In genomic region chr2:28582647-28583353, GRCm38 (mm10) we compare ENCODE assay signal across 8 mouse cellular contexts. TPM values are rescaled to one million over a fixed set of nuclear protein-coding genes. Genes with fewer than 3 reads are reported as not detected.
DNase-seq lines count a peak whose midpoint lies in the region; ATAC-seq and TF ChIP-seq lines count a peak whose summit lies in the region.

No protein-coding gene starts in this region.

- peaks cover 53% of the 10 kb centered on the region for H3K4me1 ChIP-seq in erythroblast, embryonic 14.5 days (ENCODE audit: control insufficient read depth)
- H3K4me1 ChIP-seq in heart, embryonic 11.5 days (ENCODE audit: control insufficient read depth, insufficient read depth, low read length), result 0 out of 2 replicates have a peak, but pooled peaks cover 4% of the 10 kb centered on the region
- peaks cover 12% of the 10 kb centered on the region for H3K4me1 ChIP-seq in kidney, embryonic 16.5 days (ENCODE audit: insufficient read depth, low read length)
- no peaks in the 10 kb centered on the region for H3K4me1 ChIP-seq in liver, adult 2 months (ENCODE audit: control insufficient read depth, insufficient read depth, low read length)

- peak overlapping the region; percentile 91 for H3K4me3 ChIP-seq in C2C12 (ENCODE audit: insufficient read depth, poor library complexity, severe bottlenecking)
- H3K4me3 ChIP-seq in erythroblast, embryonic 14.5 days (replicated peaks), result peak overlapping the region; percentile 66
- H3K4me3 ChIP-seq in heart, embryonic 11.5 days (ENCODE audit: low read depth, low read length), result peak overlapping the region; percentile 77
- peak overlapping the region; percentile 84 for H3K4me3 ChIP-seq in kidney, embryonic 16.5 days (ENCODE audit: low read length)
- H3K4me3 ChIP-seq in liver, adult 2 months (ENCODE audit: insufficient read depth, low read depth, low read length), result peak overlapping the region; percentile 78
- peak overlapping the region; percentile 74 for H3K4me3 ChIP-seq in myocyte

- H3K4me2 ChIP-seq in heart, embryonic 11.5 days, result peak overlapping the region; percentile 71
- H3K4me2 ChIP-seq in kidney, embryonic 16.5 days (replicated peaks; ENCODE audit: low read depth, low read length), result peak overlapping the region; percentile 77
- H3K4me2 ChIP-seq in myocyte (ENCODE audit: low read depth), result peak overlapping the region; percentile 93

- peak; percentile 98 for DNase-seq in brain, embryonic 14.5 days (ENCODE audit: low read depth)
- peak; percentile 86 for DNase-seq in liver, adult 2 months (ENCODE audit: extremely low read depth, low read depth, low spot score)
- DNase-seq in splenic B cell, adult 2 months (ENCODE audit: low read depth, low spot score), result peak; percentile 87

- peak overlapping the region; percentile 90 for H3ac ChIP-seq in C2C12 (ENCODE audit: control insufficient read depth, insufficient read length, low read depth)
- peak overlapping the region; percentile 39 for H3ac ChIP-seq in myocyte (ENCODE audit: control insufficient read depth, insufficient read length)

- peak; percentile 76 for ATAC-seq in heart, embryonic 11.5 days (replicated peaks; ENCODE audit: insufficient number of reproducible peaks, low FRiP score, low TSS enrichment)
- ATAC-seq in kidney, embryonic 16.5 days (ENCODE audit: low FRiP score, low TSS enrichment), result peak; percentile 90

- no peak for TF ChIP-seq CTCF in C2C12 (IDR thresholded peaks at IDR 0.05; ENCODE audit: control insufficient read depth, insufficient read depth, insufficient read length)
- TF ChIP-seq CTCF in brain, embryonic 14.5 days (IDR thresholded peaks at IDR 0.05; ENCODE audit: borderline replicate concordance, extremely low read depth, insufficient read depth, insufficient read length), result no peak
- no peak for TF ChIP-seq CTCF in liver, adult 2 months (IDR thresholded peaks at IDR 0.05; ENCODE audit: low read depth, low read length)

- H3K79me2 ChIP-seq in C2C12 (ENCODE audit: control insufficient read depth, insufficient read depth) (peaks cover 29% of the 10 kb centered on the region), myocyte (ENCODE audit: control insufficient read depth, insufficient read depth) (peaks cover 11% of the 10 kb centered on the region)
- no peaks in the 10 kb centered on the region for H3K79me2 ChIP-seq in liver, adult 2 months (ENCODE audit: control insufficient read depth, insufficient read depth, low read length)

- H3K79me3 ChIP-seq in C2C12 (ENCODE audit: low read depth), result peaks cover 18% of the 10 kb centered on the region

- H3K27ac ChIP-seq in heart, embryonic 11.5 days (ENCODE audit: low read depth, low read length), result peak overlapping the region; percentile 41
- peak overlapping the region; percentile 89 for H3K27ac ChIP-seq in kidney, embryonic 16.5 days (ENCODE audit: low read length)
- peak overlapping the region; percentile 75 for H3K27ac ChIP-seq in liver, adult 2 months (replicated peaks; ENCODE audit: insufficient read depth, low read depth, low read length)

- under 1% methylated on average over 56 of the region's 56 CpGs for WGBS in heart, embryonic 11.5 days (ENCODE audit: insufficient replicate concordance)
- WGBS in kidney, embryonic 16.5 days, result under 1% methylated on average over 56 of the region's 56 CpGs
- WGBS in liver, adult 2 months, result under 1% methylated on average over 56 of the region's 56 CpGs

- H3K9ac ChIP-seq in heart, embryonic 11.5 days (ENCODE audit: low read depth, low read length), result peak overlapping the region; percentile 80
- H3K9ac ChIP-seq in kidney, embryonic 16.5 days (replicated peaks; ENCODE audit: low read length), result peak overlapping the region; percentile 85
- H3K9ac ChIP-seq in liver, adult 2 months (ENCODE audit: low read depth, low read length), result peak overlapping the region; percentile 64

- peak; percentile 23; the same call in 1 of the 2 replicates for TF ChIP-seq POLR2A in brain, embryonic 14.5 days (IDR thresholded peaks at IDR 0.05; ENCODE audit: borderline replicate concordance, extremely low read depth, insufficient read depth, insufficient read length, poor library complexity, severe bottlenecking)
- no peak for TF ChIP-seq POLR2A in liver, adult 2 months (IDR thresholded peaks at IDR 0.05; ENCODE audit: extremely low read depth, insufficient read depth, low read length)
- TF ChIP-seq POLR2A in myocyte (IDR thresholded peaks at IDR 0.05; ENCODE audit: insufficient read length, low read depth), result peak; percentile 90

- no peaks in the 10 kb centered on the region for H3K9me3 ChIP-seq in erythroblast, embryonic 14.5 days (ENCODE audit: control insufficient read depth, low read length)
- no peaks in the 10 kb centered on the region for H3K9me3 ChIP-seq in heart, embryonic 11.5 days (replicated peaks; ENCODE audit: control insufficient read depth, low read length)
- H3K9me3 ChIP-seq in kidney, embryonic 16.5 days (ENCODE audit: low read length), result no peaks in the 10 kb centered on the region

- peaks cover 22% of the 10 kb centered on the region for H3K36me3 ChIP-seq in C2C12 (ENCODE audit: control insufficient read depth, insufficient read depth)
- peaks cover 33% of the 10 kb centered on the region for H3K36me3 ChIP-seq in erythroblast, embryonic 14.5 days (ENCODE audit: control insufficient read depth)
- H3K36me3 ChIP-seq in heart, embryonic 11.5 days (ENCODE audit: control insufficient read depth, insufficient read depth, low read length), result peaks cover 7% of the 10 kb centered on the region
- peaks cover 15% of the 10 kb centered on the region for H3K36me3 ChIP-seq in kidney, embryonic 16.5 days (ENCODE audit: insufficient read depth, low read length)
- H3K36me3 ChIP-seq in liver, adult 2 months (ENCODE audit: control insufficient read depth, insufficient read depth, low read length), result no peaks in the 10 kb centered on the region
- peaks cover 9% of the 10 kb centered on the region for H3K36me3 ChIP-seq in myocyte (ENCODE audit: control insufficient read depth, insufficient read depth)
- H3K36me3 ChIP-seq in splenic B cell, adult 2 months (ENCODE audit: control insufficient read depth, insufficient read depth, low read length, poor library complexity, severe bottlenecking), result no peaks in the 10 kb centered on the region; the same call in none of the 2 replicates

- H3K27me3 ChIP-seq in C2C12 (ENCODE audit: control insufficient read depth, insufficient read depth, insufficient read length), result no peaks in the 10 kb centered on the region
- H3K27me3 ChIP-seq in erythroblast, embryonic 14.5 days (ENCODE audit: control insufficient read depth), result no peaks in the 10 kb centered on the region
- H3K27me3 ChIP-seq in heart, embryonic 11.5 days (ENCODE audit: control insufficient read depth, insufficient read depth, low read length), result no peaks in the 10 kb centered on the region
- H3K27me3 ChIP-seq in kidney, embryonic 16.5 days (ENCODE audit: insufficient read depth, low read length), result peaks cover 4% of the 10 kb centered on the region; the same call in 1 of the 2 replicates
- no peaks in the 10 kb centered on the region for H3K27me3 ChIP-seq in liver, adult 2 months (ENCODE audit: control insufficient read depth, insufficient read depth, low read length)
- H3K27me3 ChIP-seq in myocyte (ENCODE audit: control insufficient read depth, insufficient read depth, insufficient read length), result no peaks in the 10 kb centered on the region
- H3K27me3 ChIP-seq in splenic B cell, adult 2 months (ENCODE audit: control insufficient read depth, insufficient read depth, low read length, poor library complexity, severe bottlenecking), result no peaks in the 10 kb centered on the region

TF ChIP-seq in C2C12, 6 proteins besides CTCF, POLR2A, EP300 and RAD21:
- no peak for TF ChIP-seq USF1 (IDR thresholded peaks at IDR 0.05; ENCODE audit: low read depth)
- peak; percentile 36 for TF ChIP-seq MAX (IDR thresholded peaks at IDR 0.05)

TF ChIP-seq in myocyte, 11 proteins besides CTCF, POLR2A, EP300 and RAD21 (continues in another document):
- TF ChIP-seq E2F4 (IDR thresholded peaks at IDR 0.05; ENCODE audit: insufficient read depth), result peak; percentile 72
- no peak for TF ChIP-seq TCF3 (IDR thresholded peaks at IDR 0.05; ENCODE audit: insufficient read length, low read depth)

RNA-seq across cellular contexts. Expression of gene Gtf3c5, which starts 0.8 kb away (rescaled TPM):
- polyA plus RNA-seq in C2C12 (2012; fragmentation: generic; extraction: Trizol), result 28.1 TPM
- 45.9 and 51.4 TPM in 2 replicates for polyA plus RNA-seq in brain, embryonic 14.5 days (2012; rRNA removed)
- polyA plus RNA-seq in erythroblast, embryonic 14.5 days (2012), result 1.8 and 2.1 TPM in 2 replicates
- 22.5 and 23.3 TPM in 2 replicates for polyA plus RNA-seq in heart, embryonic 11.5 days (2014; fragmentation: Nextera tagmentation; extraction: Ambion mirVana)
- polyA plus RNA-seq in kidney, embryonic 16.5 days (2015; fragmentation: Nextera tagmentation; extraction: Ambion mirVana), result 48.5 and 49.7 TPM in 2 replicates
- total RNA-seq in liver, adult 2 months (2014; rRNA removed), result 2.9 and 3.1 TPM in 2 replicates
- 7.8 and 9.0 TPM in 2 replicates for polyA plus RNA-seq in liver, adult 2 months (2012; rRNA removed)
- 24.4 TPM for polyA plus RNA-seq in myocyte (2012; fragmentation: generic; extraction: Trizol)

RNA-seq across cellular contexts. Expression of gene Cel, which starts 19.6 kb away (rescaled TPM):
- polyA plus RNA-seq in C2C12 (2012; fragmentation: generic; extraction: Trizol) (not detected), myocyte (2012; fragmentation: generic; extraction: Trizol) (not detected)
- polyA plus RNA-seq in brain, embryonic 14.5 days (2012; rRNA removed), result 0.10 and 0.14 TPM in 2 replicates
- polyA plus RNA-seq in erythroblast, embryonic 14.5 days (2012), result not detected in 2 replicates
- not detected in 2 replicates for polyA plus RNA-seq in heart, embryonic 11.5 days (2014; fragmentation: Nextera tagmentation; extraction: Ambion mirVana)
- not detected in 2 replicates for polyA plus RNA-seq in kidney, embryonic 16.5 days (2015; fragmentation: Nextera tagmentation; extraction: Ambion mirVana)
- total RNA-seq in liver, adult 2 months (2014; rRNA removed), result 19.2 and 70.5 TPM in 2 replicates
- 0.11 and 0.37 TPM in 2 replicates for polyA plus RNA-seq in liver, adult 2 months (2012; rRNA removed)

RNA-seq across cellular contexts. Expression of gene Gfi1b, which starts 39.0 kb away (rescaled TPM):
- polyA plus RNA-seq in C2C12 (2012; fragmentation: generic; extraction: Trizol), result not detected
- polyA plus RNA-seq in brain, embryonic 14.5 days (2012; rRNA removed), result 0.09 and 0.33 TPM in 2 replicates
- 35.4 and 47.5 TPM in 2 replicates for polyA plus RNA-seq in erythroblast, embryonic 14.5 days (2012)
- polyA plus RNA-seq in heart, embryonic 11.5 days (2014; fragmentation: Nextera tagmentation; extraction: Ambion mirVana), result 7.6 and 10.9 TPM in 2 replicates
- 0.33 and 0.42 TPM in 2 replicates for polyA plus RNA-seq in kidney, embryonic 16.5 days (2015; fragmentation: Nextera tagmentation; extraction: Ambion mirVana)
- not detected in 2 replicates for total RNA-seq in liver, adult 2 months (2014; rRNA removed)
- polyA plus RNA-seq in liver, adult 2 months (2012; rRNA removed), result not detected in 2 replicates
- polyA plus RNA-seq in myocyte (2012; fragmentation: generic; extraction: Trizol), result not detected

RNA-seq across cellular contexts. Expression of gene Tsc1, which starts 58.2 kb away (rescaled TPM):
- polyA plus RNA-seq in C2C12 (2012; fragmentation: generic; extraction: Trizol) (6.9 TPM), myocyte (2012; fragmentation: generic; extraction: Trizol) (7.6 TPM)
- 35.8 and 40.6 TPM in 2 replicates for polyA plus RNA-seq in brain, embryonic 14.5 days (2012; rRNA removed)
- 0.56 and 0.79 TPM in 2 replicates for polyA plus RNA-seq in erythroblast, embryonic 14.5 days (2012)
- 14.2 and 16.2 TPM in 2 replicates for polyA plus RNA-seq in heart, embryonic 11.5 days (2014; fragmentation: Nextera tagmentation; extraction: Ambion mirVana)
- 23.1 and 23.3 TPM in 2 replicates for polyA plus RNA-seq in kidney, embryonic 16.5 days (2015; fragmentation: Nextera tagmentation; extraction: Ambion mirVana)
- 14.4 and 19.8 TPM in 2 replicates for total RNA-seq in liver, adult 2 months (2014; rRNA removed)
- 8.6 and 10.0 TPM in 2 replicates for polyA plus RNA-seq in liver, adult 2 months (2012; rRNA removed)

Comparison
In these comparisons a context has a peak if more than half of its experiments do, and no peak if none do; other contexts are left out.
1. Peak in every context shown above with its lines: DNase-seq, ATAC-seq, H3K4me3 ChIP-seq and H3K27ac ChIP-seq.